Mouse (Mus musculus) CD8-positive naive resting alpha-beta T cell, adult 2 months (primary cell): ENCODE results near the gene Ntn5.

Experiments used
- DNase-seq, 2 experiments: peaks; one replicate each; pipeline ENCODE4 v3.0.0; 2022; ENCODE audit warnings: low read depth in 2 of 2, low spot score in 2 of 2

Gene Ntn5

DNA sequence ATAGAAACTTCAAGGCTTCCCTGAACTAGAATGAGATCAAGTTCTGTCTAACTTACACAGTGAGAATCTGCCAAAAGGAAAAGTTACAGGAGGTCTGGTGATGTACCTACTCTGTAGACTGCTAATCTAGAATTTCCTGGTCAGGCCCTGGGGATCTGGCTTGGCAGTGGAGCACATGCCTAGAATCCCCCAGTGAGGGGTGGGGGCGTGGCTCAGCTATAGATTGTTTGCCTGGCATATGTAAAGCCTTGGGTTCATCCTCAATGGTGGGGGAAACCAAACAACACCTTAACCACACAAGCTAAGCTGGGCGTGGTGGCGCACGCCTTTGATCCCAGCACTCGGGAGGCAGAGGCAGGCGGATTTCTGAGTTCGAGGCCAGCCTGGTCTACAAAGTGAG is 14.1 kb downstream of the Ntn5 start:
- no peak for DNase-seq

DNA sequence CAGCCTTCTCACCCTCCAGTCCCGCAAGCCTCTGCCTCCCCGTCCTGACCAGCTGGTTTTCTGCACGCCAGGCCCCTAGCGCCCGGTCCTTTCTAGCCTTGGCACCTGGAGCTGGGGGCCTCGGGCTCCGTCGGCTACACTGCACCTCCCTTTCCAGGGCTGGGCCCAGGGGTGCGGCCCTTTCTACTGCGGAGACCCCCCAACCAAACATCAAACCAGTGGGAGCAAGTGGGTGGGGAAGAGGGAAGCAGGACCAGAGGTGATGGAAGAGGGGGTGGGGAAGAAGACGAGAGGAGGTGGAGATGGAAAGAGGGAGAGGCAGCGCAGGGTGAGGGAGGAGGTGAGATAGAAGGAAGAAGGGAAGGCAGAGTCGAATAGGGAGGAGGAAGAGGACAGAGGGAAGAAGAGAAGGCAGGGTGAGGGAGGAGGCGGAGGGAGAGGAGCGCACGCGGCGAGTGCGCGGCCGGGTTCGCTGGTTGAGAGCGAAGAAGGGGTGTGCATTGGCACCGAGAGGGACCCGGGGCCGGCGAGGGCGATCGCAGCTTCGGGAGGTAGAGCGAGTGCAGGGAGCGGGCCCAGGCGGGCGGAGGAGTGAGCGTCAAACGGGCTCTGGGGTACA is 15.8 kb downstream of the Ntn5 start, which contains the start of gene Car11:
Gene Car11 (plus strand): TSS at position 321 of the 619 bp plus-strand sequence.
- no peak for DNase-seq

DNA sequence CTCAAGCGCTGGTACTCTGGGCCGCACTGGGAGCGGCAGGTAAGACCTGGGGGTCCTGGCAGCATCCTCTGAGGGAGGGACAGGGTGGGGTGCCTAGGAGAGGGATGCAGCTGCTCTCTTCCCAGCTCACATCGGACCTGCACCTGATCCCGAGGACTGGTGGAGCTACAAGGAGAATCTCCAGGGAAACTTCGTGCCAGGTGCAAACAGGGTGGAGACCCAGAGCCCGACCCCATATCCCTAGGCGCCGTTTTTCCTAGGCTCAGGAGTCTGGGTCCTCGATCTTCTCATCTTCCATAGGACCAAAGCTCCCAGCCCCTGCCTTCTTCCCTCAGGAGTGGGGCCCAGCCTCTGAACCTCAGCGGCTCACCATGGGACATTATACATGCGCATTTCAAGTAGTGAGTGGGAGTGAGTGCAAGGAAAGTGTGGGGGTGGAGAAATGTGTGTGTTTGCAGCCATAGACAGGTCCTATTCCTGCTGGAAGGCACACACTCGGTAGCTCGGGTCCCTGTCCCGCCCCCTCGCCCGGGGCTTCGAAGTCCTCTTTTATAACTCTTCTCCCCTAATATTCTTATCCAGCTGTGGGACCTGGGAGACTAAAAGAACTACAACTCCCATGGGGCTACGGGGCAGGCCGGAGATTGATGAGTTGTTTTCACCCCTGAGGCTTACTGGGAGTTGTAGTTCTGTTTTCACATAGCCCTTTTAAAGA is 16.6 kb downstream of the Ntn5 start:
- peak in 1 of 2 experiments; percentile 66 for DNase-seq

DNA sequence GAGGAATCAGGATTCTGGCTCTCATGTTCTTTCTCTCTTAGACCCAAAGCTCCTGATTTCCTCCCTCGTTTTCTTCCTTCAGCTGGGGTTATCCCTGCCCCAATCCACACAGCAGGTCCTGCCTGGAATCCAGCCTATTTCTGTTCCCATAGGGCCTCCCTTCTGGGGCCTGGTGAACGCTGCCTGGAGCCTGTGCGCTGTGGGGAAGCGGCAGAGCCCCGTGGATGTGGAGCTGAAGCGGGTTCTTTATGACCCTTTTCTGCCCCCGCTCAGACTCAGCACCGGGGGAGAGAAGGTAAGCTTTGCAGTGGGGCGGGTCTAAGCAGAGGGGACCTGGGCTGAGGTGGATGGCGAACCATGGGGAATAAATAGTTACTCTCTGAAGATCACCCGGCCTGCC is 17.2 kb downstream of the Ntn5 start:
- no peak for DNase-seq

DNA sequence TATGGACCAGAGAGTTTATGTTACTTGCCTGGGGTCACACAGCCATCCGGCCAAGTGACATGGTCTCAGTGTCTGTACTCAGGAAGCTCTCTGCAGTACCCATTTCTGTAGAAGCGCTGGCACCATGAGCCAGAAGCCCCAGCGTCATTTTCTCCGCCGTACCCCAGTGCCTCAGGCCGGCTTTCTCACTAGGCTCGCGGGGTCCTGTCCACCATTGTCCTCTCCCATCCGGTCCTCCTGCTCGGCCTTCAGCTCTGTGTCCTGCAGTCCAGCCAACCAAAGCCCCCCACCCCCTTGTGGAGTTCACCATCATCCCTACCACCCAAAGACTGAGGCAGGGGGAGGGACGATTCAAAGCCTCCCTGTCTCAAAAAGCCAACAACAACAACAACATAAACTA is 17.8 kb downstream of the Ntn5 start:
- no peak for DNase-seq

DNA sequence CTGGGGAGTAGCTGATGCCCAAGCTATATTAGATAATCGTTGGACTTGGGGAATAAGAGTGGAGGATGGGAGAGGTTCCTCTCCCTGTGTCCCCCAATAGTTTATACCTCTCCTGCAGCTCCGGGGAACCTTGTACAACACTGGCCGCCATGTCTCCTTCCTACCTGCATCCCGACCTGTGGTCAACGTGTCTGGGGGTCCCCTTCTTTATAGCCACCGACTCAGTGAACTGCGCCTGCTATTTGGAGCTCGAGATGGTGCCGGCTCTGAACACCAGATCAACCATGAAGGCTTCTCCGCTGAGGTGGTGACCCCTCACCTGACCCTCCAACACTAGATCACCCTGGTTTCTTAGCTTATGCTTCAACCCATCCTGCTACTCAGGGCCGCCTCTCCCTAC is 18.5 kb downstream of the Ntn5 start:
- no peak for DNase-seq

DNA sequence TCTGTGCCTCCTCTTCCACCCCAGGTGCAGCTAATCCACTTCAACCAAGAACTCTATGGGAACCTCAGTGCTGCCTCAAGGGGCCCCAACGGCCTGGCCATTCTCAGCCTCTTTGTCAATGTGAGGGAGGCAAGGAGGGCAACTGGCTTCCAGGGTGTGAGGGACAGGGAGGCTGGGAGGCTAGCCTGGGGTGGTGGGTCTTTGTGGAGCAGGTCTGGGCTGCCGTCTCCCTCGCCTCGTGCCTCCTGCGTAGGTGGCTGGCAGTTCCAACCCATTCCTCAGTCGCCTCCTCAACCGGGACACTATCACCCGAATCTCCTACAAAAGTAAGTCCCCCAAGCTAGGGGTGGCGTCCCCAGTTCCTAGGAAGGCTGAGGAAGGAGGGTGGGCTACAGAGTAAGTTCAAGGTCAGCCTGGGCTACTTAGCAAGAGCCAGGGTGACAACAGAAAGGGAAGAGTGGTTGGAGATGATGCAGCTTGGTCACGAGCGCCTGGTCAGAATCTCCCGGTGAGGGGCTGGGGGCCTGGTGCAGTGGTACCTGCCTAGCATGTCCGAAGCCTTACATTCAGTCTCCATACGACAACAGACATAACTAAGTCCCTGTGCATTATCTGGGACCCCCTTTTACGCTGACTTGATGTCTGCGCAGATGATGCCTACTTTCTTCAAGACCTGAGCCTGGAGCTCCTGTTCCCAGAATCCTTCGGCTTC is 19.1 kb downstream of the Ntn5 start:
- DNase-seq: no peak

DNA sequence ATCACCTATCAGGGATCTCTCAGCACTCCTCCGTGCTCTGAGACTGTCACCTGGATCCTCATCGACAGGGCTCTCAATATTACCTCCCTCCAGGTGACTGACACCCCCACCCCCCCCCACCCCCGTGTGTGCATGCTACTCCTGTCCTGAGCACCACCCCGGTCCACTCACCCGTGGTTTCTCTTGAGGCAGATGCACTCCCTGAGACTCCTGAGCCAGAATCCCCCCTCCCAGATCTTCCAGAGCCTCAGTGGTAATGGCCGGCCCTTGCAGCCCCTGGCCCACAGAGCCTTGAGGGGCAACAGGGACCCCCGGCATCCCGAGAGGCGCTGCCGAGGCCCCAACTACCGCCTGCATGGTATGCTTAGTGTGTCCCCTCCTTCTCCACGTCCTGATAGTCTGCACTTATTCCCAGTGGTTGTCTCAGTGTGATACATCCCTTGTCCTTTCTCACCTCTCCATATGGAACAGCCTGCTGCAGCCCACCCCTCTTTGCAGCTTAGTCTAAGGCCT is 19.8 kb downstream of the Ntn5 start:
- DNase-seq: no peak

DNA sequence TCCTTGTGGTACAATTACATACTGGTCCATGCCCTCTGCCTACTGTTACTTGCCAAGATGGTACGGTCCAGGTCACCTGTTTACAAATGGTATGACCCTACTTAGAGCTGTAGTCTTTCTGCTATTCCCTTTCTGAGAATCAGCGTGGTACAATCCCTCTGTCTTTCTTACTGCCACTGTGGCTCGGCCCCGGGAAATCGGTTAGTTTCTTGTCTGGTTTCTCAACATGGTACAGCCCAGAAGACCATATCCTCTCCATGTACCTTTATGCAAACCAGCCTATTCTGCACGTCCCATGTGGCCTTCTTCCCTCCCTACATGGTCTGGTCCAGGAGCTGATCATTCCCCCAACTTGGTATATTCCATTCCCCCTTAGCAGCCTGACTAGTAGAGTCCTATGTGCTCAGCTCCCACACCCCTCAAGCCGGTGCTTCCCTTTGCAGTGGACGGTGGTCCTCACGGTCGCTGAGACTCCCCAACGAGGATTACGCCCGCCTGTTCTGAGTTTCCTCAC is 20.3 kb downstream of the Ntn5 start:
- DNase-seq: peak in 1 of 2 experiments; percentile 50

DNA sequence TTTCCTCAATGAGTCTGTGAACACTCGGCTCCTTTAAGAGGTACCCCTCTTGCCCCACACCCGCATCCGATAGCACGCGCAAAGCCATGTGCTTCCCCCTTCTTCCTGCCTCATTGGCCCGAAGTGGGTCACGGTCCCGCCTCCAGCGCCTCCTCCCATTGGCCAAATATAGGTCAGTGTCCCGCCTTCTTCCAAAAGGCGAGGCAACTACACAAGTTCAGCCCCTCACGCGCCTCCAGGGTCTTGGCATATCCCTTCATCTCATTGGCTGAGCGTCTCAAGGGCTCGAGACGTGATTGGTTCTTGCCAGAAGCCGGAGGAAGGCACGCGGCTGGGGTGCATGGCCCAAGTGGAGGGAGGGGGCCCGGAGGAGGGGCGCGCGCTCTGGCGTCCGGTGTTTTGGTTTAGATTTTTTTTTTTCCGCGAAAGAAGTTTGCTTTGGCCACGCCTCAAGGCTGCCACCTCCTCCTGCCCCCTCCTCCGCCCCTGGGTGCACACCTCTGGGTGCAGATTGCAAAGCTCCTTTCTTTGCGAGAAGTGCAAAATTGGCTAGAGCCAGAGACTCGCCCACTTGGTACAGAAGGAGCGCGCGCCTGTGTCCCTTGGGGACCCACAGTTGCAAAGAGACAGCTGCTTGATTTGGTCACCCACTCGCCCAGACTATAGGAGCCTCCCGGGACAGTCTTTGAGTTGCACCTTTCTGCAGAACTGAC is 21.1 kb downstream of the Ntn5 start, which contains the start of gene Dbp:
Gene Dbp (plus strand): TSS at position 359 of the 713 bp plus-strand sequence.
- peak; percentile 98 to 99 for DNase-seq

DNA sequence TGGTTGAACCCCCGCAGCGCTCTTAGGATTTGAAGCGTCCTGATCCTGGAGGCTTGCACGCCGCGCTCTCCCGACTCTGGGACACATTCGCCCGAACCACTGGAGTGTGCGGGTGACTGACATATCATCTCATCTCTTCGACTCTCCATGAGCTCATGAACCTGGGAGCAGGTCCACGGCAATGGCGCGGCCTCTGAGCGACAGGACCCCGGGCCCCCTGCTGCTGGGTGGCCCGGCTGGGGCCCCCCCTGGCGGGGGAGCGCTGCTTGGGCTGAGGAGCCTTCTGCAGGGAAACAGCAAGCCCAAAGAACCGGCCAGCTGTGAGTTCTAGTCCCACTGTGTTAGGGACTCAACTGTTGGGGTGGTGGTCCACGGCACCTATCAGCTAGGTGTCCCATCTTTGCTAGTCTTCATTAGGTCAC is 21.6 kb downstream of the Ntn5 start:
- DNase-seq: no peak

DNA sequence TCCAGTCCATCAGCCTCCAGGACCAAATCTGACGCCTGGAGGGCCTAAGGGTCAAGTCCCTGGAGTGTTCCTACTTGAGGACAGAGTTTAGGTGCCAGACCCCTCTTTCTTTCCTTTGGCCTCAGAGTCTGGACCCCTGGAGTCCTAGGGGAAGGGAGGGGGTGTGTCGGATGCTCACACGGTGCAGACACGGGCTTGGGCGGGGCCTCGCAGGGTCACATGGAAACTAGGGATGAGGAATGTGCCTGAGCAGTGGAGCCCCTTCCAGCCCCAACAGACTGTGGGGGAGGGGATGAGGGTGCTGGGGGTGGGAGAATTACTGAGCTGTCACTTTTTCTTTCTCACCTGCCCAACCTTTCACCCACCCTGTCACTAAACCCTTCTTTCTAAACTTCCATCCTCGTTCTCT is 22.1 kb downstream of the Ntn5 start:
- no peak for DNase-seq

DNA sequence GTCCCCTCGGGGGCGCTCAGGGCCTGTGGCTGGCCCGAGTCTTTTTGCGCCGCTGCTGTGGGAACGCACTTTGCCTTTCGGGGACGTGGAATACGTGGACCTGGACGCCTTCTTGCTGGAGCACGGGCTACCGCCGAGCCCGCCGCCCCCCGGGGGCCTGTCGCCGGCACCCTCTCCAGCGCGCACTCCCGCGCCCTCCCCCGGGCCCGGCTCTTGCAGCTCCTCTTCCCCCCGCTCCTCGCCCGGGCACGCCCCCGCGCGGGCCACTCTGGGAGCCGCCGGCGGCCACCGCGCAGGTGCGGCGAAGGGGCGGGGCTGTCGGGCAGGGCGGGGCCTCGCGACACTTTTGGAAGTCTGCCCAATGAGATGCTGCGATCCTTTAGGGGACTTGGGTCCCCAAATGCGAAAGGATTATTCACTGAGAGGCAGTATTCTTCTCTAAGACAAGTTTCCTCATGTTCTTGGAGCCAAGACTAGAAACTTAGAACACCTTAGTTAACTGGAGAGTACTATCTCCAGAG is 23.0 kb downstream of the Ntn5 start:
- peak; percentile 76 to 84 for DNase-seq

DNA sequence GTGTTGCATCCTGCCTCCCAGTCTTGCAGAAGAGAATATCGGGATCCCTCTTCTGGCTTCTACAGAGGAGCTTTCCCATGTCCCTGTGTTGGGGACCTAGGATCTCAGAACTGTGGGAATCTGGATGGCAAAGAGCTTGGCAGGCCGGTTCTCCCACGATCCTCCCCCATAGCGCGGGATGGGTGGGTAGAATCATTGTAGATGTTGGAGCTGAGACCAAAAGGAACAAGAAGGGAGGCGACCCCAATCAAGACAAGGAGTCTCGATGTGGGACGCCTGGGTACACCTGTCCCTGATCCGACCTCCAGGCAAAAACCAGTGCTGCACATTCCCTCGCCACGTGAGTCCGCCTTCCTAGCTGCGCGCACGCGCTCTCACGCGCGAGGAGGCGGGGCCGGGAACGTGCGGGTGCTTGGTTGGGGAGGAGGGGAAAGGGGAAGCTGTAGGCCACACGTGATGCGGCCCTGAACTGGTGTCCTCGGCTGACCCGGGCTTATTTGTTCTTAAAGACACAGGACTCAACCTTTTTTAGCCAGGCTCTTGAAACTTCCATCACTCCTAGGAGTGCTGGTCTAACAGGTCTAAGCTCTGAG is 23.6 kb downstream of the Ntn5 start:
- DNase-seq: peak; percentile 86 to 91

DNA sequence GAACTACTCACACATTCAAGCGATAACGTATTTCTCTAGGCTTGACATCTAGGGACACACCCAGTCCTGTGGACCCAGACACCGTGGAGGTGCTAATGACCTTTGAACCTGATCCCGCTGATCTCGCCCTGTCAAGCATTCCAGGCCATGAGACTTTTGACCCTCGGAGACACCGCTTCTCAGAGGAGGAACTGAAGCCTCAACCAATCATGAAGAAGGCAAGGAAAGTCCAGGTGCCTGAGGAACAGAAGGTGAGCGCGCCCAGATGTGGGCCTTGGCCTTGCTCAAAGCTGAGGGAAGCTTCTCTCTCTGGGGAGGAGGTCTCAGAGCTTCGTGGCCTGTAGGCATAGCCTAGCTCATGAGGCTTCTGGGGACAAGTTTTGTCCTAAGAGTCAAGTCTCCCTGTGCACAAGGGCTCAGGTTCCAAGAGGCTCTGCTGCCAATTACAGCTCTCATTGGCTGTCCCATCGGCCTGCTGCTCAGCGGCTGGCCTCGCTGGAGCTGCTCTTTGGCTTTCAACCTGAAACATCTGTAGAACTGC is 24.5 kb downstream of the Ntn5 start:
- no peak for DNase-seq

DNA sequence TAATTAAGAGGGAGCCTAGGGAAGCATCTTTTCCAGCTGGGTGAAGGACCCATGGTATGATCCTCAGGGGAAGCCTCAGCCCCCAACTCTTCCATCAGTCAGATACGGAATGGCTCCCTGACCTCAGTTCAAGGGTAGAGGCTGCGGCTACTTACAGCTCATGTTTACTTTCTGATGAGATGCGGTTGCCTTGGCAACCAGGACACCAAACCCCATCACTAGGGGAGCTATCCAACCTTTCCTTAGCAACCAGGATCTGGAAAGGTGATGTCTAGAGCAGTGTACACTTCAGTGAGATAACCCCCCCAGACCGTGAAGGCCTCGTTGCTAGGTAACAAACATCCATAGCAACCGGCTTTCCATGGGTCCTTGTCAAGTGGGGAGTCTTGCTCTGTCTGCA is 25.2 kb downstream of the Ntn5 start:
- DNase-seq: no peak

DNA sequence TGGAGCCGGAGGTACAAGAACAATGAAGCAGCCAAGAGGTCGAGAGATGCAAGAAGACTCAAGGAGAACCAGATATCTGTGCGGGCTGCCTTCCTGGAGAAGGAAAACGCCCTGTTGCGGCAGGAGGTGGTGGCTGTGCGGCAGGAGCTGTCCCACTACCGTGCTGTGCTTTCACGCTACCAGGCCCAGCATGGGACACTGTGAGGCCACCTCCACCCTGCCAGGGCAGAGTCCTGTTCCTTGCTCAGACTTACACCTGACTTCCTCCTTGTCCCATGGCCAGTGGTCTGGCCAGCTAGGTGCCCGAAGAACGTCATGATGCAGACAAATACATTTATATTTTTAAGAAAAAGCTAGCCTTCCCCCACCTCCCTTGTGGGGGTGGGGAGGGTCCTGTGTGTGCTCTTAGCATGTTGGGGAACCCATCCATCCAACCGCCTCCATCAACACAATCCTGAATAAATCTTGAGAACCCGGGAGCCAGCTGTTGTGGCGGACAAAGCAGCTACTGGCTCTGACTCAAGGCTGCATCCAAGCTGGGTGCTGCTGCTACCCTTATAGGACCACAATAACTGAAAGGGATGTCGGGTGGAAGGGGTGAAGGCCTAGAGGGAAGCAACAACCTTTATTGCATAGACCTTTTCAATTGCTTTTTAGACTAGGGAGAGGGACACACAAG is 26.0 kb downstream of the Ntn5 start:
- no peak for DNase-seq

DNA sequence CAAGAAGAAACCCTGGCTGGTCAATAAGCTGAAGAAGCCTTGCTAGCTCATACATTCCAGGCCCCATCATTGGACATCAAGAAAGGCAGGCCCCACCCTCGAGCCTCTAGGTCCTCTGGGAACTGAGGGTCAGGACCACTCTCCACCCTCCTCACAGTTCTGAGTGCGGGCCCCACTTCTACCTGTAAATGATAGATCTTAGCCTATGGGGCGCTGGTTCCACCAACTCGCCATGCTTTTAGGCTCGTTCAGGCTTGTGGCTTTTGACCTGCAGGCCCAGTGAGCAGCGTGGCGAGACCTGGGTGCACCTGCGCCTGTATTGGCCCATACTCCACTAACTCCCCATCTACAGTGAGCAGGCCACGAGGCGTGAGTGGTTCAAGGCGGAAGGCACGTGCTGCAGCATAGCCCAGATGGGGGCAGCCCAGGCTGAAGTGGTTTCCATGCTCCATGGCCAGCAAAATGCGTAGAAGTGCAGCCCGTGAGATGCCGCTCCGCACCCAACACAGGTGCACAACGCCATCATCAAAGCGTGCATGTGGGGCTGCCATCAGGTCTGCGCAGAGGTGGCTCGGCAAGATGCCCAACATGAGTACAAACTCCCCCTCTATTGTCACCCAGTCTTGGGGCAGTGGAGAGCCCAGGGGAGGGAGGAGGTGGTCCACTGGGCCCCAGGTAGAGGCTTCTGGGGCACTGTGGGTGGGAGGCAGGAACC is 26.8 kb downstream of the Ntn5 start:
- no peak for DNase-seq
